Mouse (Mus musculus) lung, postnatal 36 days (tissue): ENCODE data around the gene Srsf9.
"Not testable (repeated sequence)": the region's sequence is repeated elsewhere in the genome, so short reads cannot be mapped to it uniquely, and the experiment has no call there.

Experiments used
- DNase-seq: peaks from one replicate; pipeline ENCODE4 v3.0.0; 2022; ENCODE audit warnings: mixed read lengths

Srsf9 gene

GRCm38 (mm10) chr5:115374204-115374820 is 47.3 kb downstream of the Srsf9 start:
- no peak for DNase-seq

- no peak for DNase-seq
Measured at GRCm38 (mm10) chr5:115375436-115375835, 48.5 kb downstream of the Srsf9 start.

GRCm38 (mm10) chr5:115378882-115379281 is 51.9 kb downstream of the Srsf9 start:
- DNase-seq = not testable (repeated sequence)
